Mouse (Mus musculus): ENCODE data around the gene Tmc6. TPM values are rescaled to one million over a fixed set of nuclear protein-coding genes. Genes with fewer than 3 reads are reported as not detected.

Gene Tmc6
- polyA plus RNA-seq, 1 experiment = 48.2 TPM

- TF ChIP-seq GATA1 (IDR thresholded peaks at IDR 0.05; ENCODE audit: low read length) = no peak
Measured at GRCm38 (mm10) chr11:117777111-117777510, 4.9 kb downstream of the Tmc6 start.

- no peak for TF ChIP-seq GATA1 (IDR thresholded peaks at IDR 0.05; ENCODE audit: low read length)
Measured at GRCm38 (mm10) chr11:117776085-117776792, 5.8 kb downstream of the Tmc6 start.

- no peak for TF ChIP-seq GATA1 (IDR thresholded peaks at IDR 0.05; ENCODE audit: low read length)
Measured at GRCm38 (mm10) chr11:117775540-117775939, 6.5 kb downstream of the Tmc6 start.

DNA sequence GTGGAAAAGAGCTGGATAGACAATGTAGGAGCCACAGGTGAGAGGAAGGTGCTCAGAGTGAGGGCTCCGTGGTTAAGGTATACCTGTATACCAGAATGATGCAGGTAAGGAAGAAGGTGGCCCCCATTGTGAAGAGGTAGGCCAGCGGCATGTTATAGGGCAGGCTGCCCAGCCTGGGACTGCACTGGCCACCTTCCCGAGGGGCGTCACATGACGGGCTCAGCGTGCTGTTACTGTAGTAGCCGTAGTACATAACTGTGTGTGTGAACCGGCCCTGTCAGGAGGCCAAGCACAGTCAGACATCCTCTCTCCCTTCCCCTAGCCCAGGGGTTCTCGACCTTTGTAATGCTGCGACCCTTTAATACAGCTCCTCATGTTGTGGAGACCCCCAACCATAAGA, 7.1 kb downstream of the Tmc6 start:
- no peak for TF ChIP-seq GATA1 (IDR thresholded peaks at IDR 0.05; ENCODE audit: low read length)

- TF ChIP-seq GATA1 (IDR thresholded peaks at IDR 0.05; ENCODE audit: low read length) = no peak
Measured at GRCm38 (mm10) chr11:117772352-117772751, 9.6 kb downstream of the Tmc6 start.

- TF ChIP-seq GATA1 (IDR thresholded peaks at IDR 0.05; ENCODE audit: low read length) = no peak
Measured at GRCm38 (mm10) chr11:117770407-117770806, 11.6 kb downstream of the Tmc6 start.

DNA sequence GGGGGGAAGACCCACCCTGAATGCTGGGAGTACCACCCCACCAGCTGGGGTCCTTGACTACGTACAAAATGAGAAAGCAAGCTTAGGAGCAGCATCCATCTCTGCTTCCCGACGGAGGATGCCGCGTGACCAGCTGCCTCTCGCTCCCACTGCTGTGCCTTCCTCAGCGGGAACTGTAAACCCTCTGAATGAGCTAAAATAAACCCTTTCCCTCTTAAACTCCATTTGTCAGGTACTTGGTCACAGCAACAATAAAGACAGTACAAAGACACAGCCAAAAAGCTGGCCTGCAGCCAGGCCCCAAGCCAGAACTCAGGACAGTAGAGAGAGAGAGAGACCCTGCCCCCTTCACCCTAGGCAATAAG, 12.3 kb downstream of the Tmc6 start:
- TF ChIP-seq GATA1 (IDR thresholded peaks at IDR 0.05; ENCODE audit: low read length) = no peak

GRCm38 (mm10) chr11:117768725-117769682, 13.0 kb downstream of the Tmc6 start:
- no peak for TF ChIP-seq GATA1 (IDR thresholded peaks at IDR 0.05; ENCODE audit: low read length)

GRCm38 (mm10) chr11:117766275-117766674, 15.7 kb downstream of the Tmc6 start:
- TF ChIP-seq GATA1 (IDR thresholded peaks at IDR 0.05; ENCODE audit: low read length) = no peak

- no peak for TF ChIP-seq GATA1 (IDR thresholded peaks at IDR 0.05; ENCODE audit: low read length)
Measured at GRCm38 (mm10) chr11:117765361-117765760, 16.6 kb downstream of the Tmc6 start.

GRCm38 (mm10) chr11:117764319-117764718, 17.7 kb downstream of the Tmc6 start:
- TF ChIP-seq GATA1 (IDR thresholded peaks at IDR 0.05; ENCODE audit: low read length) = no peak

GRCm38 (mm10) chr11:117762246-117762645, 19.8 kb downstream of the Tmc6 start:
- TF ChIP-seq GATA1 (IDR thresholded peaks at IDR 0.05; ENCODE audit: low read length) = no peak

- TF ChIP-seq GATA1 (IDR thresholded peaks at IDR 0.05; ENCODE audit: low read length) = no peak
Measured at GRCm38 (mm10) chr11:117761801-117762200, 20.2 kb downstream of the Tmc6 start.

DNA sequence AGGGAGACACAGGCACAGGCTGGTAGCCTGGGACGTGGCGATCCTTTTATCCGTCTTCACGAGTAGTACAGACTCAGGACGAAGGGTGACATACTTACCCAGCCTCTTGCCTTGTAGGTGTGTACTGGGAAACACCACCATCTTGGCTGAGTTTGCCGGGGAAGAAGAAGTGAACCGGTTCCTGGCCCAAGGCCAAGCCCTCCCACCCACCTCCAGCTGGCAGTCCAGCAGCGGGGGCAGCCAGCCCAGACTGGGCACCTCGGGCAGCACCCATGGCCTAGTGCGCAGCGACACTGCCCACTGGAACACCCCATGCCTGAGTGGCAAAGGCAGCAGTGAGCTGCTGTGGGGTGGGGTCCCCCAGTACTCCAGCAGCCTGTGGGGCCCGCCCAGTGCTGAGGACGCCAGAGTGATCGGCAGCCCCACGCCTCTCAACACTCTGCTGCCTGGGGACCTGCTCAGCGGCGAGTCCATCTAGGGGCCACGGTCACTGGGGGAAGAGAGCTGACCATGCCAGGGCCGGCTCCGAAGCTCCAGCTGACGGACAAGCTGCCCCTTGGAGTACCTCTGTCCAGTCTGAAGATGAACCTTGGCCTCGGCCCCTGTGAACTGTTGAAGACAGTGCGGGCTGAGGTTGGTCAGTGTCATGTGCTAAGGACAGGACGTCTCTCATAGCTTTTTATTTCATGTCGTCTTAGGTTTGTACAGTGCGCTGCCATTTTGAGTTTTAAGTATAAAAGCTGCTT, 21.5 kb downstream of the Tmc6 start:
- TF ChIP-seq GATA1 (IDR thresholded peaks at IDR 0.05; ENCODE audit: low read length) = no peak

GRCm38 (mm10) chr11:117759267-117759666, 22.7 kb downstream of the Tmc6 start:
- no peak for TF ChIP-seq GATA1 (IDR thresholded peaks at IDR 0.05; ENCODE audit: low read length)

- TF ChIP-seq GATA1 (IDR thresholded peaks at IDR 0.05; ENCODE audit: low read length) = no peak
Measured at GRCm38 (mm10) chr11:117755891-117756290, 26.1 kb downstream of the Tmc6 start.
